ENCODE assay signal across 16 mouse cellular contexts in genomic region chr10:20474831-20475230, GRCm38 (mm10).
A peak's percentile ranks its signal among the peaks of the same experiment; 100 is the strongest.
DNase-seq lines count a peak whose midpoint lies in the region; ATAC-seq and TF ChIP-seq lines count a peak whose summit lies in the region.
"Had no signal": no experiment of that assay in that cellular context is flagged by ENCODE, and none has a peak within 500 bp of the region (broad histone marks: within the 10 kb centered on the region; RNA-seq: fewer than 3 reads in every experiment).

No protein-coding gene starts in this region.

- H3K27ac ChIP-seq in heart, embryonic 12.5 days (ENCODE audit: poor library complexity, severe bottlenecking): no peak overlapping the region
- H3K27ac ChIP-seq in embryonic facial prominence, embryonic 14.5 days (replicated peaks; ENCODE audit: low read depth, low read length): no peak overlapping the region
- H3K27ac ChIP-seq in layer of hippocampus, adult 2 months: peak overlapping the region; percentile 88
- H3K27ac ChIP-seq in olfactory bulb, adult 2 months (ENCODE audit: insufficient read depth, low read depth, low read length): peak overlapping the region; percentile 95
- H3K27ac ChIP-seq in kidney, embryonic 15.5 days: no peak overlapping the region
- no peak overlapping the region for H3K27ac ChIP-seq in kidney, embryonic 16.5 days (ENCODE audit: low read length)
- H3K27ac ChIP-seq: gastrocnemius, adult 2 months; liver, embryonic 12.5 days; midbrain, embryonic 12.5 days had no signal

- H3K9ac ChIP-seq in heart, embryonic 12.5 days: no peak overlapping the region
- H3K9ac ChIP-seq in embryonic facial prominence, embryonic 14.5 days (ENCODE audit: low read depth, low read length): no peak overlapping the region
- no peak overlapping the region for H3K9ac ChIP-seq in kidney, embryonic 15.5 days
- H3K9ac ChIP-seq in kidney, embryonic 16.5 days (replicated peaks; ENCODE audit: low read length): no peak overlapping the region
- H3K9ac ChIP-seq: liver, embryonic 12.5 days; midbrain, embryonic 12.5 days had no signal

- DNase-seq in heart, postnatal 10 days: peak; percentile 37 to 52
- peak; percentile 71 for DNase-seq in embryonic facial prominence, embryonic 14.5 days (ENCODE audit: low spot score)
- DNase-seq in layer of hippocampus, adult 2 months (ENCODE audit: low spot score in 2 of 2): peak; percentile 47 to 53
- DNase-seq in ovary, postnatal 14 days (ENCODE audit: low spot score): no peak
- DNase-seq: cerebellum, postnatal 10 days; gastrocnemius, adult 2 months; kidney, adult 8-10 months; thymus, postnatal 25 days had no signal

- no peaks in the 10 kb centered on the region for H3K9me3 ChIP-seq in heart, embryonic 12.5 days (replicated peaks)
- no peaks in the 10 kb centered on the region for H3K9me3 ChIP-seq in embryonic facial prominence, embryonic 14.5 days (ENCODE audit: control insufficient read depth, low read length)
- H3K9me3 ChIP-seq in kidney, embryonic 15.5 days (replicated peaks): no peaks in the 10 kb centered on the region
- H3K9me3 ChIP-seq in kidney, embryonic 16.5 days (ENCODE audit: low read length): no peaks in the 10 kb centered on the region
- H3K9me3 ChIP-seq: liver, embryonic 12.5 days; midbrain, embryonic 12.5 days had no signal

- H3K4me3 ChIP-seq in heart, embryonic 12.5 days: no peak overlapping the region
- H3K4me3 ChIP-seq in embryonic facial prominence, embryonic 14.5 days (ENCODE audit: low read depth, low read length): no peak overlapping the region
- H3K4me3 ChIP-seq in layer of hippocampus, adult 2 months: peak overlapping the region; percentile 20; the same call in 1 of the 2 replicates
- no peak overlapping the region for H3K4me3 ChIP-seq in olfactory bulb, adult 2 months (ENCODE audit: insufficient read depth, low read depth, low read length)
- H3K4me3 ChIP-seq in kidney, embryonic 15.5 days (replicated peaks): no peak overlapping the region
- no peak overlapping the region for H3K4me3 ChIP-seq in kidney, embryonic 16.5 days (ENCODE audit: low read length)
- H3K4me3 ChIP-seq: gastrocnemius, adult 2 months; liver, embryonic 12.5 days; midbrain, embryonic 12.5 days had no signal

- peaks cover 18% of the 10 kb centered on the region for H3K4me1 ChIP-seq in heart, embryonic 12.5 days (replicated peaks)
- H3K4me1 ChIP-seq in embryonic facial prominence, embryonic 14.5 days (ENCODE audit: control insufficient read depth, insufficient read depth, low read length): peaks cover 3% of the 10 kb centered on the region; the same call in 1 of the 2 replicates
- peaks cover 10% of the 10 kb centered on the region for H3K4me1 ChIP-seq in olfactory bulb, adult 2 months (ENCODE audit: control insufficient read depth, insufficient read depth, low read length)
- H3K4me1 ChIP-seq in kidney, embryonic 15.5 days: peaks cover 9% of the 10 kb centered on the region
- H3K4me1 ChIP-seq in kidney, embryonic 16.5 days (ENCODE audit: insufficient read depth, low read length): 0 out of 2 replicates have a peak, but pooled peaks cover 5% of the 10 kb centered on the region
- H3K4me1 ChIP-seq: liver, embryonic 12.5 days had no signal

- no peak for ATAC-seq in heart, embryonic 12.5 days (ENCODE audit: insufficient number of reproducible peaks, low FRiP score)
- ATAC-seq in embryonic facial prominence, embryonic 14.5 days (ENCODE audit: low read depth): peak; percentile 81
- no peak for ATAC-seq in kidney, embryonic 15.5 days (replicated peaks; ENCODE audit: low FRiP score)
- no peak for ATAC-seq in kidney, embryonic 16.5 days (ENCODE audit: low FRiP score, low TSS enrichment)
- ATAC-seq: activated CD4-positive, CD25-positive, alpha-beta regulatory T cell, adult 4 months; liver, embryonic 12.5 days had no signal

- intact Hi-C loops in heart, postnatal 10 days (cut with DNase I): no loop called here

- H3K36me3 ChIP-seq in heart, embryonic 12.5 days: 0 out of 2 replicates have a peak, but pooled peaks cover 3% of the 10 kb centered on the region
- H3K36me3 ChIP-seq in embryonic facial prominence, embryonic 14.5 days (ENCODE audit: control insufficient read depth, insufficient read depth, low read length): no peaks in the 10 kb centered on the region
- H3K36me3 ChIP-seq in kidney, embryonic 15.5 days: no peaks in the 10 kb centered on the region
- no peaks in the 10 kb centered on the region for H3K36me3 ChIP-seq in kidney, embryonic 16.5 days (ENCODE audit: insufficient read depth, low read length)
- H3K36me3 ChIP-seq: liver, embryonic 12.5 days; midbrain, embryonic 12.5 days had no signal

- TF ChIP-seq POLR2A in olfactory bulb, adult 2 months (IDR thresholded peaks at IDR 0.05; ENCODE audit: insufficient read depth, low read depth, low read length): no peak

- no peaks in the 10 kb centered on the region for H3K27me3 ChIP-seq in heart, embryonic 12.5 days (replicated peaks)
- no peaks in the 10 kb centered on the region for H3K27me3 ChIP-seq in embryonic facial prominence, embryonic 14.5 days (replicated peaks; ENCODE audit: control insufficient read depth, insufficient read depth, low read length)
- no peaks in the 10 kb centered on the region for H3K27me3 ChIP-seq in kidney, embryonic 15.5 days
- H3K27me3 ChIP-seq in kidney, embryonic 16.5 days (ENCODE audit: insufficient read depth, low read length): no peaks in the 10 kb centered on the region
- H3K27me3 ChIP-seq: CH12.LX; liver, embryonic 12.5 days; midbrain, embryonic 12.5 days had no signal

- TF ChIP-seq CTCF in layer of hippocampus, adult 2 months (conservative IDR thresholded peaks at IDR 0.05): no peak
- no peak for TF ChIP-seq CTCF in olfactory bulb, adult 2 months (IDR thresholded peaks at IDR 0.05; ENCODE audit: insufficient read depth, low read depth, low read length)

- WGBS in heart, embryonic 12.5 days: 52% methylated on average over 7 of the region's 7 CpGs
- 49% methylated on average over 7 of the region's 7 CpGs for WGBS in embryonic facial prominence, embryonic 14.5 days
- 15% methylated on average over 7 of the region's 7 CpGs for WGBS in olfactory bulb, adult 2 months
- 85% methylated on average over 7 of the region's 7 CpGs for WGBS in kidney, embryonic 15.5 days
- 86% methylated on average over 7 of the region's 7 CpGs for WGBS in kidney, embryonic 16.5 days

- no peak overlapping the region for H3K4me2 ChIP-seq in heart, embryonic 12.5 days
- no peak overlapping the region for H3K4me2 ChIP-seq in embryonic facial prominence, embryonic 14.5 days (ENCODE audit: low read depth, low read length)
- H3K4me2 ChIP-seq in kidney, embryonic 15.5 days: no peak overlapping the region
- H3K4me2 ChIP-seq in kidney, embryonic 16.5 days (replicated peaks; ENCODE audit: low read depth, low read length): no peak overlapping the region
- H3K4me2 ChIP-seq: liver, embryonic 12.5 days; midbrain, embryonic 12.5 days had no signal

Comparison
In these comparisons a context has a peak if more than half of its experiments do, and no peak if none do; other contexts are left out.
1. H3K27ac ChIP-seq: peak in layer of hippocampus, adult 2 months (single experiment) and olfactory bulb, adult 2 months (single experiment); none in heart, embryonic 12.5 days (single experiment), embryonic facial prominence, embryonic 14.5 days (single experiment), kidney, embryonic 15.5 days (single experiment) and kidney, embryonic 16.5 days (single experiment).